Mouse (Mus musculus): ENCODE results near the gene St3gal5. TPM values are rescaled to one million over a fixed set of nuclear protein-coding genes. Genes with fewer than 3 reads are reported as not detected.

The St3gal5 gene
- polyA plus RNA-seq, 1 experiment from 2014 or later = 30.6 TPM

DNA sequence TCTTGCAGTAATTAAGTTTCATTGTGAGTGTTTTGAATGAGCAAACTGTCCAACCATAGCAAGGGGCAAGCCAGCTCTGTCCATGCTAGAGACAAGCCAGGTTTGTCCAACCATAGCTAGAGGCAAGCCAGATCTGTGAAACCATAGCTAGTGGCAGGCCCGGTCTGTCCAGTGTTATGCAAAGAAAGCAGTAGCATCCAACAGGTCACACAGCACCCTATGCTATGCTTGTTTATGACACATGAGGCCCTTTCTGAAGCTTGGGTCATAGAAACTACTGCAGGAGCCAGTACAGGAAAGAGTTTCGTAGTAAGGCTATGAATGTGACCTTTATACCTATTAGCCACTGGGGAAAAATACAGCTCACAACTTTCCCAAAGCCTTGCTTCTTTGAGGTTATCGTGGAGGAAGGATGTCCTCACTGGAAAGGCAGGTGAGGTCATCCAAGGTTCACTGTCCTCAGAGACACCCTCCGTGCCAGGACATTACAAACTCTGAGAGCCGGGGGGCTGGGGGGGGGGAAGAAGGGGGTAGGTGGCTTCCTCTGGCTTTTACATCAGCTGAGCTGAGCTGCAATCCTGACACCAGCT is 26.0 kb upstream of the St3gal5 start:
- no peak overlapping the region for H3K27ac ChIP-seq
- no peaks in the 10 kb centered on the region for H3K4me1 ChIP-seq
- H3K9me3 ChIP-seq = no peaks in the 10 kb centered on the region
- WGBS = 62% methylated on average over 5 of the region's 5 CpGs
- no peak for ATAC-seq (ENCODE audit: low FRiP score, low read depth)
- H3K27me3 ChIP-seq = no peaks in the 10 kb centered on the region
- no peak overlapping the region for H3K4me3 ChIP-seq
- no peak overlapping the region for H3K4me2 ChIP-seq (replicated peaks)
- no peaks in the 10 kb centered on the region for H3K36me3 ChIP-seq
- H3K9ac ChIP-seq = no peak overlapping the region

DNA sequence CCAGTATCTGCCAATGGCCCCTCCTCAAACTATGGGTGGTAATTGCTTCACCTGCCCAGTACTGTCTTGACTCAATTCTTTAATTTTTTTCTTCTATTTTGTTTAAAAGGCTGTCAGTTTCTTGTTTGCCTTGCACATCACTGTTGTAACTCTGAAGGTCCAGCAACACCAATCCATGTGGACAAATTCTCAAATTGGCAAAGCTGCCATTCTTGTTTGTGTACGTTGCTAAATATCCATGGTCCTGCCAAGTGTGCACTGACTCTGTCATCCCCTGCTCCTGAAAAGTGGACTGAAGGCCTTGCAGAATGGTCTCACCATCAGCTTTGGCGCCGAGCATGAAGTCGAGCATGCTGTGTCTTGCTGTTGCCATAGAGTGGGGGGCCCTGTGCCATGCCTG is 23.6 kb upstream of the St3gal5 start:
- Histone ChIP-seq H3K9me3 (no peaks in the 10 kb centered on the region), H3K36me3 (no peaks in the 10 kb centered on the region), H3K4me3 (no peak overlapping the region), H3K4me2 (replicated peaks) (no peak overlapping the region), H3K27me3 (no peaks in the 10 kb centered on the region), H3K27ac (no peak overlapping the region), H3K4me1 (no peaks in the 10 kb centered on the region), H3K9ac (no peak overlapping the region)
- no peak for ATAC-seq (ENCODE audit: low FRiP score, low read depth)
- WGBS = 91% methylated on average over 4 of the region's 4 CpGs

DNA sequence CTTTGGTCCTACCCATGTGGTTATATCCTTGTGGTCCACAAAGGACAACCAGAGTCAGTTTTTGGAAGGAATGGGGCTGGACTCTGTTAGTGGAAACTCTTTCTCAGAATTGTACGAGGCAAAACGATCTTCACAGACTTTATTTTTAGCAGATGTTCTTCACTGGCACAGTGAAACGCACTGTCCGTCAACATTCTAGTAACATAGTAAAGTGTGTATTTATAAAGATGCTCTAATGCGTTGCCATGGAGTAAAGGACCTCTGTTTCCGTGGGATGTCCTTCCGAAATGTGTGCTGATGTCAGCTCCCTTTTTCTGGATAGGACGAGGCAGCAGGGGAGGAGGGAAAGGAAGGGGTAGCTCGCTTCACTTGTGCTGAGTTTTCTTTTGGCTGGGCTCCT is 20.9 kb upstream of the St3gal5 start:
- Histone ChIP-seq H3K4me3 (no peak overlapping the region), H3K27ac (no peak overlapping the region), H3K4me1 (no peaks in the 10 kb centered on the region), H3K27me3 (no peaks in the 10 kb centered on the region), H3K36me3 (no peaks in the 10 kb centered on the region), H3K4me2 (replicated peaks) (no peak overlapping the region), H3K9ac (no peak overlapping the region), H3K9me3 (no peaks in the 10 kb centered on the region)
- 63% methylated on average over 9 of the region's 9 CpGs for whole genome bisulfite sequencing
- ATAC-seq (ENCODE audit: low FRiP score, low read depth) = no peak

DNA sequence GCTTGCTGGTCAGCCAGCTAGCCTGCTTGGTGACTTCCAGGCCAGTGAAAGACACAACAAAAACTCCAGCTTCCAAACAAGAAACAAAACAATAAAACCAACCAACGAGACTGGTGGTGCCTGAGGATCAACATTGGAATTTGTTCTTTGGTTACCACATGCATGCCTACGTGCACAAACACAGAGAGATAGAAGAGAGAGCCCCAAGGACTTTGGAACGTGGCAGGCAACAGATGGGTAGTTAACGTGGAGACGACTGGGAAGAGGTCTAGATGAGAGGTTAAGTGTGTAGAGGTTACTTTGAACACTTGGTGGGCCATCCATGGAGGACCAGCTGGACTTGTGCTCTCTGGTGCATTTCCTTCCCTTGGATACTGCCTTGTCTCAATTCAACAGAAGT is 19.2 kb upstream of the St3gal5 start:
- no peak overlapping the region for H3K9ac ChIP-seq
- H3K27ac ChIP-seq = no peak overlapping the region
- no peak overlapping the region for H3K4me2 ChIP-seq (replicated peaks)
- no peaks in the 10 kb centered on the region for H3K36me3 ChIP-seq
- H3K4me1 ChIP-seq = no peaks in the 10 kb centered on the region
- WGBS = 84% methylated on average over 5 of the region's 5 CpGs
- no peak overlapping the region for H3K4me3 ChIP-seq
- no peaks in the 10 kb centered on the region for H3K27me3 ChIP-seq
- ATAC-seq (ENCODE audit: low FRiP score, low read depth) = no peak
- H3K9me3 ChIP-seq = no peaks in the 10 kb centered on the region

DNA sequence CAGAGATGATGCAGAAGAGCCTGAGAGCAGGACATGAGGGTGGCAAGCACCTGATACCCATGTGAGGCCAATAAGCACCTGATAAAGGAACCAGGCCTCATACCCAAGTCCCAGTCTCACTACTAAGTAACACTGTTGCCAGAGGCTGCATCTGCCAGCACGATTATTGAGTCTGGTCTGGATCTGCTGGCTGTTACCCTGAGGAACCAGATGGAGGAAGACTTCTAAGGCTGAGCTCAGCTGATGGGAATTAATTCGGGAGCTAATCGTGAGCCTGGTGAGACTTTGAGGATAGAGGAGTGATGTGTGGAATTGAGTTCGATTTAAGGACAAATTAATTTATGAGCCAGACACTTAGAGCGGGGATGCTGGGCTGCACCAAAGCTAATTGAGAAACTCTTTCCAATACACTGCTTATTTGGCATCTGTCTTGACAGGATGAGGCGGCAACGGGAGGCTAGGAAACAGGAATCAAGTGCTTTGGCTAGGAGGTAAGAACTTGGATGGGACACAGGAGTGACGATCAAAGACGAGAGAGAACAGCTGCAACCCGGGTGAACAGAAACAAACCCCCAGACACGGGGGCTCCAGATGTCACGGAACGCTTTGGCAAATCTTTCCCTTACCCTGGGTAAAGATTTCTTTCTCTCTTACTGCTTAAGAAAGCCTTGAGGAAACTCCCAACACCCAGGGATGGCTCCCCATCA is 15.9 kb upstream of the St3gal5 start:
- Histone ChIP-seq H3K36me3 (no peaks in the 10 kb centered on the region), H3K9ac (no peak overlapping the region), H3K9me3 (no peaks in the 10 kb centered on the region), H3K4me1 (no peaks in the 10 kb centered on the region), H3K4me3 (no peak overlapping the region), H3K27ac (no peak overlapping the region), H3K4me2 (replicated peaks) (no peak overlapping the region), H3K27me3 (no peaks in the 10 kb centered on the region)
- 83% methylated on average over 13 of the region's 13 CpGs for WGBS
- ATAC-seq (ENCODE audit: low FRiP score, low read depth) = no peak

DNA sequence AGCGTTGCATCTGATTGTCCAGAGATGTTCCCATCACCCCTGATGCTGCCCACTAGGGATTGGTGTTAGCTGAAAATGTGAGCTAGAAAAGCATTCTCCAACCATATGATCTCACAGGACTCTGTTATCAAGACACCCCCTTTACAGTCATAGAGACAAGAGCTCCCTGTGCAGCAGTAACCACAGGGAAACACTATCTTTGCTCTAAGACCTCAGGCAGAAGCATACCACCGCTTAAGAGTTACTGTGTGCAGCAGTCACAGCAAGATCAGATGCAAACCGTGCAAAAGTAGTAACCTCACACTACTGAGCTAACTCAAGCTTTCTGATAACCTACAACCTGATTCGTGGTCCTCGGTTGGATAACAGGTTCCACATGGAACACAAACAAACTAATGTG is 10.0 kb upstream of the St3gal5 start:
- H3K9me3 ChIP-seq = no peaks in the 10 kb centered on the region
- no peak overlapping the region for H3K4me3 ChIP-seq
- no peaks in the 10 kb centered on the region for H3K36me3 ChIP-seq
- H3K4me2 ChIP-seq (replicated peaks) = no peak overlapping the region
- no peak for ATAC-seq (ENCODE audit: low FRiP score, low read depth)
- WGBS = 78% methylated on average over 5 of the region's 5 CpGs
- H3K27ac ChIP-seq = no peak overlapping the region
- H3K9ac ChIP-seq = no peak overlapping the region
- no peaks in the 10 kb centered on the region for H3K27me3 ChIP-seq
- H3K4me1 ChIP-seq = peaks cover 11% of the 10 kb centered on the region

DNA sequence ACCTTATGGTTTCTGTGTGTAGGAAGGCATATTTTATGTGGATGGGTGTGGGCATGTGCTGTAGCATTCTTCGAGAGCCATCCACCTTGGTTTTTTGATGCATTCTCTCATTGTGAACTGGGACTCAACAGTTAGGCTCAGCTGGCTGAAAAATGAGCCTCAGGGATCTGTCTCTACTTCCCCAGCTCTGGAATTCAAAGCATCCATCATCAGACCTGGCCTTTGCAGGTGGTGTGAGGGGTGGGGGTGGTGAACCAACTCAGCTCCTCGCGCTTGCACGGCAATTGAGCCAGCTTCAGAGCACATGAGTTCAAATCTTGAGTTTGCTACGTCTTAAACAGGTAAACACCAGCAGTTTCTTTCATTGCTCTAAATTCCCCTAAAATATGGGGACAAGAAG is 7.5 kb upstream of the St3gal5 start:
- Histone ChIP-seq H3K4me3 (no peak overlapping the region), H3K4me2 (replicated peaks) (no peak overlapping the region), H3K27me3 (no peaks in the 10 kb centered on the region), H3K36me3 (no peaks in the 10 kb centered on the region), H3K9ac (no peak overlapping the region), H3K9me3 (no peaks in the 10 kb centered on the region), H3K27ac (no peak overlapping the region), H3K4me1 (peaks cover 11% of the 10 kb centered on the region)
- ATAC-seq (ENCODE audit: low FRiP score, low read depth) = no peak
- 74% methylated on average over 5 of the region's 5 CpGs for whole genome bisulfite sequencing

DNA sequence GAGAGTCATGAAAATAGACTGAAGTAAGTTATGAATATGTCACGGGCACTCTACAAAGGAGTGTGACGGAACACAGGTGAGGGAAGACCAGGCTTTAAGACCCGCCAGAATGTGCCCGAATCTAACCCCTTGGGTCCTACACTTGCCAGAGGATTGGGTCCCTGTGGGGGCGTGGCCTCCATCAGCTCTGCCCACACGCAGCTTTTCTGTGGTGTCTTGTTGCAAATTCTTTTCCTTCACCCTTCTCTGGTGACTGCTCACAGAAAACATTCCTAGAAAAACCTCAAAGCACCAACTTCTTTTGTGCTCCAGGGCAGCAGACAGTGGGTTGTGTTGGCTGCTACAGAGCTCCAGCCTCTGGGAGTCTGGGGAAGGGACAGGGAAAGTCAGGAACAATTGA is 6.4 kb upstream of the St3gal5 start:
- ATAC-seq (ENCODE audit: low FRiP score, low read depth) = peak; percentile 60; the same call in 1 of the 2 replicates
- peak overlapping the region; percentile 35 for H3K4me2 ChIP-seq (replicated peaks)
- no peaks in the 10 kb centered on the region for H3K36me3 ChIP-seq
- H3K9me3 ChIP-seq = no peaks in the 10 kb centered on the region
- no peaks in the 10 kb centered on the region for H3K27me3 ChIP-seq
- H3K27ac ChIP-seq = no peak overlapping the region
- H3K4me3 ChIP-seq = no peak overlapping the region
- peak overlapping the region; percentile 35; the same call in 1 of the 2 replicates for H3K9ac ChIP-seq
- peaks cover 14% of the 10 kb centered on the region for H3K4me1 ChIP-seq
- 32% methylated on average over 6 of the region's 6 CpGs for WGBS

DNA sequence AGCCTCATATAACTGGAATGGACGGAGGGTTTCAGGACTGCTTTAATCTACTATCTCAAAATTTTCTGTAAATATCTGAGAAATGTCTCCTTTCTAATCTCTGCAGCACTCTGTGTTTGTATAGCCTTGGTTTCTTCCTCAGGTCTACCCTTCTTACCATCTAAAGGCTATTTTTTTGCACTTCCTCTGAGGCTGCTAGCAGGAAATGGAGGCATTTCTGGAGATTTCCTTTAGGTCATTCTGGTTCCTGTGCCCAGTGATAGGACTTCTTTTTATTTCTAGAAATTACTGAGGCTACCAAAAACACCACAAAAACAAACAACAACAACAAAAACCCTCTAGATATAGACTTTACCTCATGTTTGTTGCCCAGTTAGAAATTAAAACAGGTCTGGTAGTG is 4.3 kb upstream of the St3gal5 start:
- Histone ChIP-seq H3K4me3 (no peak overlapping the region), H3K9me3 (no peaks in the 10 kb centered on the region), H3K36me3 (no peaks in the 10 kb centered on the region), H3K4me1 (peaks cover 26% of the 10 kb centered on the region), H3K9ac (no peak overlapping the region), H3K27me3 (no peaks in the 10 kb centered on the region), H3K4me2 (replicated peaks) (no peak overlapping the region), H3K27ac (no peak overlapping the region)
- WGBS = 71% methylated on average over 1 of the region's 1 CpGs
- ATAC-seq (ENCODE audit: low FRiP score, low read depth) = no peak

DNA sequence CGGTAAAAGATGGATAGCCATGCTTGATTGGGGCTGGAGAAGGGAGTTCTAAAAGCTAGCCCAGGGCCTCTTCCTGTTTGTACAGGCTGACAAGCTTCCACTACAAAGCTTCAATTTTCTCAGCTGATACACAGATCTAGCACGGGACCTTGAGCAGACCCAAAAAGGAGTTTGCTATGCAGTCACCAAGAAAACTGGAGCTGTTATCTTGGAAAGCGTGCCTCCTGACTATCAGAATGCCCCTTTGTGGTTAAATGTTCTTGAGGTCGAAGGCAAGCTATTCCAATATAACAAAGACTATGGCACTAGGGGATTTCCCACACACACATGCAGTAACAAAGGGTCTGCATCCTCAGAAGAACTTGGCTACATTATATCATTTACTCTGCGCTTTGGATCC is 1.2 kb upstream of the St3gal5 start:
- Histone ChIP-seq H3K27me3 (no peaks in the 10 kb centered on the region), H3K4me3 (no peak overlapping the region), H3K27ac (no peak overlapping the region), H3K4me2 (replicated peaks) (peak overlapping the region; percentile 95; the same call in 1 of the 2 replicates), H3K4me1 (peaks cover 43% of the 10 kb centered on the region), H3K9ac (no peak overlapping the region), H3K9me3 (no peaks in the 10 kb centered on the region), H3K36me3 (no peaks in the 10 kb centered on the region)
- 75% methylated on average over 5 of the region's 5 CpGs for WGBS
- ATAC-seq (ENCODE audit: low FRiP score, low read depth) = no peak

DNA sequence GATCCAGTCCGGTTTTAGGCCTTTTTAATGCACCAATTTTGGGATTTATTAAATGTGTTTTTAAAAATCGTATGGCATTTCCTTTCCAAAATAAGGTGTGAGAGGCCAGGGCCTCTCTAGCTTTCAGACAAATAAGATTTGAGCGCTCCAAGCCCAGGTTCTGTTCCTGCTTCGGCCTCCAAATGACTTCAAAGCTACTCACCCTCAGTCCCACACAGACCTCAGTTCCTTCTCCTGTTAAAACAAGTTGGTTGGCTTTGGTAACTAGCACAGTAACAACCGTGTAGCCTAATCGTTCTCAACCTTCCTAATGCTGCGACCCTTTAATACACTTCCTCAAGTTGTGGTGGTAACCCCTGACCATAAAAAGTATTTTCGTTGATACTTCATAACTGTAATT is 723 bp upstream of the St3gal5 start:
- no peaks in the 10 kb centered on the region for H3K9me3 ChIP-seq
- H3K27ac ChIP-seq = no peak overlapping the region
- H3K9ac ChIP-seq = no peak overlapping the region
- peak overlapping the region; percentile 95 for H3K4me2 ChIP-seq (replicated peaks)
- ATAC-seq (ENCODE audit: low FRiP score, low read depth) = no peak
- peaks cover 43% of the 10 kb centered on the region for H3K4me1 ChIP-seq
- WGBS = 46% methylated on average over 8 of the region's 8 CpGs
- H3K36me3 ChIP-seq = no peaks in the 10 kb centered on the region
- no peaks in the 10 kb centered on the region for H3K27me3 ChIP-seq
- H3K4me3 ChIP-seq = peak overlapping the region; percentile 79

DNA sequence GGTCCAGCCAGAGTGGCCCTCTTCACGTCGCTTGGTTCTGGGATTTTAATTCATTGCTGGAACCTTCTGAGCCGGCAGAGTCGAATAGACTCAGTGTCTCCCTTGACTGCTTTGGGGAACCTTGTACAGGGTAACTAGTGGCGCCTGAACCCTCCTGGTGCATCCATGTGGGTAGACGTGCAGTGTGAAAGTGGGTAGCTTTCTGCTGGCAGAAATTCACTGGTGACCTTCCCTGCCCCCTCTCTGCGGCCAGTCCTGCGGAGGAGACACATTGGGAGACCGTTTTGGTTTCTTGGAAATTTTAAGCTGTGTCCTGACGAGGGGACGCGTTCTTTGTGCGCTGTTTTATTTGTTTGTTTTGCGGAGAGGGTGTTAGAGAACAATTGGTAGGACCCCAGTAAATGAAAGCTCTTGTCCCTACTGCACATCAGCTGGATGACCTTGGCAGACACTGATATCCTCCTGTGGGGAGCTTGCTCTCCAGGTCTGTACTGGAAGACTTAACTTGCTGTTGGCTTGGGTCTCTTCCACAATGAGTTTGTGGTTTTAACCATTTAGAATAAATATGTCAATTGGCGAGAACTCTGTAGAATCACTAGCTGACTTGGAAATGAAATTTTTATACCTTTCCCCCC is 746 bp downstream of the St3gal5 start:
- no peaks in the 10 kb centered on the region for H3K36me3 ChIP-seq
- peak overlapping the region; percentile 79 for H3K4me3 ChIP-seq
- no peaks in the 10 kb centered on the region for H3K9me3 ChIP-seq
- no peak for ATAC-seq (ENCODE audit: low FRiP score, low read depth)
- WGBS = 4% methylated on average over 15 of the region's 15 CpGs
- H3K9ac ChIP-seq = peak overlapping the region; percentile 85
- peak overlapping the region; percentile 77 for H3K27ac ChIP-seq
- peaks cover 48% of the 10 kb centered on the region for H3K4me1 ChIP-seq
- peak overlapping the region; percentile 95 for H3K4me2 ChIP-seq (replicated peaks)
- no peaks in the 10 kb centered on the region for H3K27me3 ChIP-seq

Data from limb, embryonic 13.5 days (tissue).